Mouse (Mus musculus): Measurements from ENCODE around the gene Zfp553.

- TF ChIP-seq CTCF (IDR thresholded peaks at IDR 0.05; ENCODE audit: low read depth, low read length) (no peak), EP300 (IDR thresholded peaks at IDR 0.05; ENCODE audit: insufficient read depth, low read depth, low read length) (no peak)
Observed at GRCm38 (mm10) chr7:127188305-127189276, 44.3 kb upstream of the Zfp553 start.

Measured in ES-Bruce4 (cell line).